Mouse (Mus musculus): ENCODE data around the gene Hpca. TPM values are rescaled to one million over a fixed set of nuclear protein-coding genes. Genes with fewer than 3 reads are reported as not detected.

Gene Hpca
- polyA plus RNA-seq, 1 experiment: 0.55 TPM

DNA sequence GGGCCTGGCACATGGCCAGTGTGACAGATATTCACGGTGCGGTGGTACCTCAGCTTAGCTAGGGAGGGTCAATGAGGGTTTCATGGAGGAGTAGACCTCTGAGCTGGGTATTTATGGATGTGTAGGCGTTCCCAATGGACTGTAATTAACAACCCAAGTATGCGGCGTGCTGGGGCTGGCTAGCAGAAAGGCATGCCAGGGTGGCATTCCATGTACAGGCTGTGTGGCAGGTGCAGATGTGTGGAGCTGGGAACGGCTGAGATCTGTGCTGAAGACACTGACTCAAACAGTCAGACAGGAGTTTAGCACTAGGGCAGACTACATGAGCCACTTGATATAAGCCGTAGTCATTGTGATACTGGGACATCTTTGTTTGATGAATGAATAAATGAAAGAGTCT lies 13.2 kb downstream of the Hpca start:
- DNase-seq (ENCODE audit: low spot score): no peak

DNA sequence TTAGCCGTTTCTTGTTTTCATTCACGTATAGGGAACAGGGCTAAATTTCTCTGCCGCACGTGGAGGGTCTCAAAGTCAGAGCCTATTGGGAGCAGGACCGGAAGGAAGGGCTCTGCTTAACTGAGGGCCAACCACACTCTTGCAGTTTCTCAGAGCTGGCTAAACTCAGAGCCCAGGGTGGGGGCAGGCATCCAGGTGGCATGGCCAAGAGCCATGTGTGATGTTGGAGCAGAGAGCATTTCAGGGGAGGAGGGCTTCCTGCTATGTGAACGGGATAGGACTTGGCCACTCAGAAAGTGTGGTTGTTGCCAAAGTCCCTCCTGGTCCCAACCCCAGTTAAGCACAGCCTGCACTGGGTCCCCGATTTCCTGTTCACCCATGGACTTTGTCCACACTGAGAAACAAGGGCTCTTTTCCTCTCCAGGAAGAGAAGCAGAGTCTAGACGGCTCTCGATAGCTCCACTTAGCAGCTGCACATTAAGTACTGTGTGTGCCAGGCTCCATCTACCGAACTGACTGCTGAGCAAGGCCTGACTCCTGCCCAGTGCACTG lies 14.4 kb downstream of the Hpca start:
- DNase-seq (ENCODE audit: low spot score): no peak

DNA sequence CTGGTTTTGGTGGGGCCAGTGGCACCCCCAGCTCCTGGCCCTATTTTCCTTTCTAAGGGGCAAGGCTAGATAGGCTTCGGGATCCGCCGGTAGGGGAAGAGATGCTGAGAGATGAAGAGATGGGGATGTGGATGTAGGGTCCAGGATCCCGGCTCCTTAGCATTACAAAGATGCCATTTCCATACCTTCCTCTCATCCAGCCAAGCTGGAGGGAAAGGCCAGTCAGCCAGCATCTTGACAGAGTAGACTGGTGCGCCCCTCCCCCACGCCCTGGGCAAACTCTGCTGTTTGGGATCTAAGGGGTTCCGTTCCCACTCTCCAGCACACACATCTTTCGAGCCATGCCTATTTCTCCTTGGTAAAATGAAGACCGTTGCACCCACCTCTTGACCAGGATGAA lies 15.8 kb downstream of the Hpca start:
- DNase-seq (ENCODE audit: low spot score): no peak

DNA sequence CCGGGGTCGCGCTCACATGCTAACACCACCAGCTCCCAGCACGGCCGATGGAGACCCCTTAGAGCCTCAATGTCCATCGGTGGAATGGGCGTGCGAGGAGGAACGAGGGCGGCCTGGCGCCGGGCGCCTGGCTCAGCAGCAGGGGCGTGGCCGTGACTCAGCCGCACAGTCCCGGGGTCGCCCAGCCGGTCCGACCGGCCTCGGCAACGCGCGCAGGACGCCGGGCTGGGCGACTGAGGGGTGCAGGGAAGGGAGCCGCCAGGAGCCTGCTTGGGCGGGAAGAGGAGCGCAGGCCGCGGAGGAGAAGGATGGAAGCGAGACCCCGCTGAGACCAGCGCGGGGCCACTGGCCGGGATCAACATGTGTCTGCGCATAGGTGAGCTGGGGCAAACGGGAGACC lies 16.5 kb downstream of the Hpca start, which contains the start of gene Tmem54:
TSS of gene Tmem54 (plus strand) at position 193 of the 400 bp plus-strand sequence.
- DNase-seq (ENCODE audit: low spot score): peak; percentile 74

GRCm38 (mm10) chr4:129102133-129102829 lies 19.6 kb downstream of the Hpca start:
- no peak for DNase-seq (ENCODE audit: low spot score)

DNA sequence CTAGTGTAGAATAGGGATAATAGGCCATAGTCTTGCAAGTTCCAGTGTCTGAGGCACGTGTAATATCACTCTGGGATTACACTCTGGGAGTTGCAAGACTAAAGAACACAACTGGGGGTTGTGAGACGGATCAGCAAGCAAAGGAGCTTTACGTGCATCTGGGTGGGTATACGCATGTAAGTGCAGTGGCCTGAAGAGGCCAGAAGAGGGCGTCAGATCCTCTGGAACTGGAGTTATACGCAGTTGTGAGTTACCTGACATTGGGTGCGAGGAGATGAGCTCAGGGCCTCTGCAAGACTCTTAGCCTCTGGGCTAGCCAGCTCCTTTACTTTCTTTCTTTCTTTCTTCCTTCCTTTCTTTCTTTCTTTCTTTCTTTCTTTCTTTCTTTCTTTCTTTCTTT lies 24.8 kb downstream of the Hpca start:
- no peak for DNase-seq (ENCODE audit: low spot score)

GRCm38 (mm10) chr4:129095276-129095675 lies 26.6 kb downstream of the Hpca start:
- DNase-seq (ENCODE audit: low spot score): no peak

GRCm38 (mm10) chr4:129087850-129088249 lies 34.0 kb downstream of the Hpca start:
- no peak for DNase-seq (ENCODE audit: low spot score)

DNA sequence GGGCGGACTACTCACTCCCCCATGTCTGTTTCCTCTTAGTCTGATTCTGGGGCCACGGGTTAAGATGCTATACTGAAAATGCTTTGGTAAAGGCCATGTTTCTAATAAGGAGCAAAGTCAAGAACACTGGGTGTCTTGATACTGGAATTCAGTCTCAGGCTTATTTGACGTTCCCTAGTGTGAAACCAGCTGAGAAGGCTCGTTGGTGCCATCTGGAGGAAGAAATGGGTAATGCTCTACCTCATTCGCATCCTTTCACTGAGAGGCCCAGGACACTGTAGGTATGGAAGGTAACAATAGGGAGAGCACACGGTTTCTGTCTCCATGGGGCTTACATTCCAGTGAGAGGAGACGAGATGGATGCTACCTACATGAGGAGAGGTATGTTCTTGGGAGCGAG lies 35.8 kb downstream of the Hpca start:
- DNase-seq (ENCODE audit: low spot score): no peak

GRCm38 (mm10) chr4:129084896-129085295 lies 36.9 kb downstream of the Hpca start:
- no peak for DNase-seq (ENCODE audit: low spot score)

GRCm38 (mm10) chr4:129082379-129083115 lies 39.3 kb downstream of the Hpca start:
- DNase-seq (ENCODE audit: low spot score): peak; percentile 45

- DNase-seq (ENCODE audit: low spot score): no peak
These were observed 39.9 kb downstream of the Hpca start for GRCm38 (mm10) chr4:129081939-129082338.

DNA sequence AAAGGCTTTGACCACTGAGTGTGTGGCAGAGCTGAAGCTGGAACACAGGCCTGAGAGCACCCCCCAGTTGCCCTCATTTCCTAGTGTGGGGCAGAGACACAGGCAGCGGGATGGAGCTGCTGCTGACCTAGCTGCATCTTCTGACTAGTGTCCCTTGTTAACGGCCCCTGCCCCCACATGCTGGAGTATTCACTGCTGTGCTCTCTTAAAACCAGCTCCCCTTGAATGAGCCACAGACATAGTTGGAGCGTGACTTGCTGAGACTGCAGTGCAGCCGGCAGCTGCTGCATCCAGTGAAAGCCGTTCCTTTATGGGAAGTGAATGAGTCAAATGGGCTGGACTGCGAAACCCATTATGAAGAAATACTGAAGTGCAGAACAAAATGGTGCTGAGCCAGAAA lies 40.3 kb downstream of the Hpca start:
- DNase-seq (ENCODE audit: low spot score): no peak

DNA sequence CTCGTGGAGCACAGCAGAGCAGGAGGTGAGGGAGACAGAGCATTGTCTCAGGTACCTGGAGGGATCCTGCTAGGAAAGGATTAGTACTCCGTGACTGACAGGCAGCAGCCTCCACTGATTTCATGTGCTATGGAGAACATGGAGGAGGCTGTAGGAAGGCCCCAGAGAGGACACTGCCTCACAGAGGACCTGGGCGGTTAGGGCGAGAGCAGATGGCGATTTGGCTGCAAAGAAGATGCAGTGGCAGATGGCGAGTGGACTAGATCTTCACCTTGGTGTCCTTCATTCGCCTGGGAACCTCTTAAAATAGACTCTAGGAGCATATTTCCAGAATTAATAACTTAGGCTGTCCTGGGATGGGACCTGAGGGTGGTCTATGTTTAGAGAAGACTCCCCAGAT lies 40.8 kb downstream of the Hpca start:
- DNase-seq (ENCODE audit: low spot score): no peak

- DNase-seq (ENCODE audit: low spot score): no peak
These were observed 42.7 kb downstream of the Hpca start for GRCm38 (mm10) chr4:129079126-129079525.

GRCm38 (mm10) chr4:129068848-129069247 lies 53.0 kb downstream of the Hpca start:
- DNase-seq (ENCODE audit: low spot score): no peak

GRCm38 (mm10) chr4:129067638-129068415 lies 54.0 kb downstream of the Hpca start:
- DNase-seq (ENCODE audit: low spot score): no peak

GRCm38 (mm10) chr4:129065688-129066236 lies 56.1 kb downstream of the Hpca start:
- DNase-seq (ENCODE audit: low spot score): no peak

- DNase-seq (ENCODE audit: low spot score): no peak
These were observed 59.4 kb downstream of the Hpca start for GRCm38 (mm10) chr4:129062281-129063075.

All from urinary bladder, adult 2 months (tissue).